Mouse (Mus musculus) testis, postnatal 10 days (tissue): ENCODE measurements around the gene 2410004P03Rik.
A peak's percentile ranks its signal among the peaks of the same experiment; 100 is the strongest.

Experiments used
- DNase-seq: peaks from one replicate; pipeline ENCODE4 v3.0.0; 2021; ENCODE audit warnings: low spot score

Gene 2410004P03Rik

DNA sequence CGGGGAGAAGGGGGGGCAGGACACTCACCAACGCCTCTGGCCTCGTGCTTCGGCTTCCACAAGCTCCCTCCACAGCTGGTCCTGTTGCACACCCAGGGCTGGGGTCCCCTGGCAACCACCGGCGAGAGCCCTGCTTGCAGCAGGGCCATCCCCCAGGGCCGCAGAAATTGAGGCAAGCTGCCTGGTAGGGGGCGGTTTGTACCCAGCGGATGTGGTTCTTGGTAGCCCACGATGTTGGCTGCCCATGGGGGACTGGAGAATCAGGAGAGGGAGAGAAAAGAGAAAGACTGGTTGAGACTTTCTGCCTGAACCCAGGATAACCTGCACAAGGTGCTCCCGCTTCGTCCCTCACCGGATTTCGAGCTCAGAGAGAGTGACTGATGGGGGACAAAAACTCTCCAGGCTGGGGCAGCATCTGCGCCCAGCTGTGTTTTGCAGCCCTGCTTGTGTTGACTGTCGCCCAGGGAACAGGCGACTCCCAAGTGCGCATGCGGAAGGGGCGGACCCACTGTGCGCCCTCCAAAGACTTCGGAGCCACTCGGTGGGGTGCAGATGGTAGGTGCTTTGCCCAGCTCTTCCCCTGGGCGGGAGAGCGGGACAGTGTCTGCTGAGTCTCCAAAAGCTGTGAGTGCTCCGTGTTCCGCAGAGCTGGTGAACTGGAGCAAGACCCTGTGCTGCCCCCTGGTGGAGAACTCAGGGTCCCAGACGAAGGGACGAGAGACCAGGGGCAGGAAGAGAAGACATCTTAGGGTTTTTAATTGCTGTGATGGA, at the start of gene 2410004P03Rik:
Gene 2410004P03Rik (minus strand): TSS at position 628 of the 771 bp plus-strand sequence.
- DNase-seq = peak; percentile 91

DNA sequence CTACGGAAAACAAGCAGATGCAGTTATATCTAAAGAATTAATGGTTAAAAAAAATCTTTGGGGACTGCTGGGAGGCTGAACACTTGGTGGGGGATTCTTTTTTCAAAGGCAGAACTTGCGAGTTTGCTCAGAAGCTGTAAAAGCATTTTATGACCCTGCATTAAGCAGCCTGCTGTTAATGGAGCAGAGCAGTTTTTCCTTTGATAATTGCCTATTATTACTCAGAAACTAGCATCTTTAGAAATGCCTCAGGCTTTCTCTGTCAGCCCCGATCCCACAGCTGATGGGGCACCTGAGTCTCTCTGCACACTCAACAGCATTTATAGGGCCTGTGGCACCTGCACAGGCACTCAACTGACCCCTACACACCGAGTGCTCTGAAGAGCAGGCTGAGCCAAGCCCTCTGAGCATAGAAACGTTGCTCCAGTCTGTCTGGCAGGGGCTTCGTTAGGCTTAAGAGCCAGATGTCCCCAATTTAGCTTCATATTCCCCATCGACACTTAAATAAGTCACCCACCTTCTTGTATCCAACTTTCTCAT, 49.7 kb upstream of the 2410004P03Rik start:
- no peak for DNase-seq

DNA sequence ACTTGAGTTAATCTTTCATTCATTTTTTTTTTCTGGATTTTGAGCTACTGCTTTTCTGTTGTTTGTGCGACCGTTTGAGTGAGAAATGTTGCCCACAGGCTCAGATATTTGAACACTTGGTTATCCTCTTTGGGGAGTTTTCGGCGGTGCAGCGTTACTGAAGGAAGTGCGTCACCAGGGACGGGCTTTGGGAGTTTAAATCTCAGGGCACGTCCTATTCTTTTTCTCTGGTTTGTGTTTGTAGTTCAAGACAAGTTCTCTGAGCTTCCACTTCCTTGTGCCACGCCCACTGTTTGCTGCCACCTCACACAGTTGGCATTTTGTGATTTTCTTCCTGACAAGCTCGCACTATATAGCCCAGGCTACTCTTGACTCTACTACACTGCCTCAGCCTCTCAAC, 47.0 kb upstream of the 2410004P03Rik start:
- no peak for DNase-seq

DNA sequence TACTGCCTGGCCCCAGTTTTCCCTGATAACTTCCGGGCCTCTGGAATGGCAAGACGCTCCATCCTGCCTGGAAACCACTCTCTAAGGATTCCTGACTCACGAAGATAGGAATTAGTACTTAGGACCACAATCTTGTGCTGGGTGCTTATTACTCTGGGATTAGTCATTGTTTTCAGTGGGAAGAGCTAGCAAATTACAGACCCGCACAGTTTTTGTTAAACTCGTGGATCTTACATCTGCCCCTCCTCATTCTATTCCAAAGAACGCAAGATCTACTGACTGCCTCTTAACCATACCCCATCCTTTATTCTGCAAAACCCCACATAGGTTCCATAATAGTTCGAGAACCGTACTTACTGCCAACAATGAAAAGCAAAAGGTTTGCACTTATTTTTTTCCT, 45.6 kb upstream of the 2410004P03Rik start:
- DNase-seq = no peak

DNA sequence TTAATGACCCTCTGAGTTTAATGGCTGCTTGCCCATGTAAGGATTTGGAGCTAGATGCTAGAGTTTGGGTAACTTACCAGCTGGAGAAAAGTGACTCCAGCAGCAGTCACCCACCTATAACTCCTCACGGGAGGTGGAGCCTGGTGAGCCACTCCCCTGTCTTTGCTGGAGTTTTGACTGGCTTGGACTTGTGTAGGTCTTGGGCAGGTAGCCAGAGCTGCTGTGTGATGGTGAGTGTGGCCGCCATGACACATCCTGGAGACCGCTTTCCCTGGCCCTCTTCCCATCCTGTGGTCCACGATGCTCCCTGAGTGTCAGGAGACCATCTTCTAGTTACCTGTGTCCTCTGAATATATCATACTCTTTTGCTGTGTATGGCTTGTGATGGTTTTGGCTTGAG, 44.2 kb upstream of the 2410004P03Rik start:
- no peak for DNase-seq

DNA sequence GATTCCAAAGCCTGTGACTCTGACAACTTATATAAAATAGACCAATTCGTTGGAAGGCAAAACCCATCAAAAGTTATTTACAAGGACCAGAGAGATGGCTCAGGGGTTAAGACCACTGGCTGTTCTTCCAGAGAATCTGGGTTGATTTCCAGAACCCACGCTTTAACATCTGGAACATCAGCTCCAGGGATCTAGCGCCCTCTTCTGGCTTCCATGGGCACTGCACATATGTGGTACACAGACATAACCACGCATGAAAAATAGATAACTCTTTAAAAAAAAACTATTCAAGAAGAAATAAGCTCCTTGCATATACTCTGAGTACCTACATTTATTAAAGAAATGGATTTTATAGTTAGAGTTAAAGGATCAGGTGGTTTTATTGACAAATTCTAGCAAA, 43.2 kb upstream of the 2410004P03Rik start:
- no peak for DNase-seq

- no peak for DNase-seq
These were observed 41.1 kb upstream of the 2410004P03Rik start for GRCm38 (mm10) chr12:17052673-17053072.

GRCm38 (mm10) chr12:17051057-17051456, 39.5 kb upstream of the 2410004P03Rik start:
- DNase-seq = no peak

GRCm38 (mm10) chr12:17049796-17050195, 38.3 kb upstream of the 2410004P03Rik start:
- no peak for DNase-seq

DNA sequence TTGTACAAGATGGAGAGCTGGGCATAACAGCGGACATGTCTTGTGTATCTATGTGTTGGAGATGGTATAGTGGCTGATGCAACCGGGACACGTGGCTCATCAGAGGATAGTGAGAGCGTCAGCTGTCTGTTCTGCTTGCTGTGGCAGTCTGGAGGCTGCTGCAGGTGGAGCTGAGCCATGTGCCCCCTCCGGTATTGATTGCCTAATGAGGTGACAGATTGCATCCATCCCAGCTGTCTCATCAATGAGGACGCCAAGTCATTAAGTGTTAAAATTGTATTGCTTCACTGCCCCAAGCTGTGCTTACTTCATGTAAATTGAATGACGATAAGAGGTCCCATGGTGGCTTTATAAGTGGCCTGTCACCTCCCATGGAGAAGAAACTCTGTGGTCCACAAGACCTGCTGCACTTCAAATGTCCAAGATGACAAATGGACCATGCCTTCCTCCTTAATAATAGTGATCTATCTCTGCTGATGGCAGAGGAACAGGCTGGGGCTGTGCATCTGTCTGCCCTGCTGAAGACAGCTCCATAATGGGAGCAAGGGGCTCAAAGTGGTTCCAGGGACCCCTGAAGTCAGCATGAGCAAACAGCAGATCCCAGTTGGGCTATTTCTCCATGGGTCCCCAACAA, 37.6 kb upstream of the 2410004P03Rik start:
- DNase-seq = no peak

DNA sequence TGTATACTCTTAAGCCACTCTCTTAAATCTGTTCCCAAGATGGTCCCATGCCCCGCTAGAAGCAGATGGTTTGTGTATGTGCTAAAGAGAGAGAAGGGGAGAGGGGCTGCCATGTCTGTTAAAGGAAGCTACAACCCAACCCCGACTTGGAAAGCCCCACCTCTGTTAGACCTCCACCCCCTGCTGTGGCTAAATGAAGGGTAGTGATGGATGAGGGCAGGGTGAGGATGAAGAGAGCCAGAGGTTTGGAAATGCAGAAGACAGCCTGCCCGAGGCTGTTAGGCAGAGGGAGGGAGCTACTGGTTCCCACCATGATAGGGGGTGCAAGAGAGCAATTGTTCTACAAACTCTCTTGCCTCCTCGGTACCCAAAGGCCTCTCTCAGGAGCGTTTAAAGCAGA, 31.8 kb upstream of the 2410004P03Rik start:
- no peak for DNase-seq

DNA sequence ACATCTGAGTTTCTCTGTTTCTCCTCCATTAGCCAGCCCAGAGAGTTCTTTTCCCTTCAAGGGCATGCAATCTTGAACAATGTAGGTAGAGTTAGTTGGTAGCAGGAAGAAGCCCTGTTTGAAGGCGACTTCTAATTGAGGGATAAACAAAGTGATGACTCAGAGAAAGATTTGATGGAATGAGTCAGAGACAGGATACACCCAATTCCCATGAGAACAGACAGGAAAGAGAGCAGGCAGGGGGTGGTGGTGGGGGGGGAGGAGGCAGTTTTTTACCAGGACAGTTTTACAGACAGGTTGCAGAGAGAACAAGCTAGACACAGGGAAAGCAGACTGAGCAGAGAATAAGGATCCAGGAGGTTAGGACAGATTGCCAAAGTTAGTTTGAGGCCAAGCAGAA, 29.0 kb upstream of the 2410004P03Rik start:
- no peak for DNase-seq

DNA sequence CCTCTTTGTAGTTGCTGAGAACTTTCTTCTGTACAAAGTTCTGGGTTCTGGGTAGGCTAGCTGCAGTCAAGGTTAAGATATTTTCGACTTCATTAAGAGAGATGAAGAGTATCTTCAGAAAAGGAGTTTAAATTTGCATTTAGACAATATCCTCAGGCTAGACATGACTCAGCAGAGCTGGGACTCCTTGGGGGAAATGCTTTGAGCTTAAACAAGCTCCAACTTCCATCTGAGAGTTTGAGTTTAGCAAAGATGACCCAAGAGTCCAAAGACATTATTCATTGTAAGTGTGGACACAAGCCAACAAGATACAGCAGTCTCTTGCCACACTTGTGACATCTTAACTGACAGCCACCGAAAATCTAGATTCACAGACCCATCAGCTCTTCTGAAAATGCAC, 27.9 kb upstream of the 2410004P03Rik start:
- DNase-seq = no peak

GRCm38 (mm10) chr12:17038246-17038645, 26.7 kb upstream of the 2410004P03Rik start:
- no peak for DNase-seq

DNA sequence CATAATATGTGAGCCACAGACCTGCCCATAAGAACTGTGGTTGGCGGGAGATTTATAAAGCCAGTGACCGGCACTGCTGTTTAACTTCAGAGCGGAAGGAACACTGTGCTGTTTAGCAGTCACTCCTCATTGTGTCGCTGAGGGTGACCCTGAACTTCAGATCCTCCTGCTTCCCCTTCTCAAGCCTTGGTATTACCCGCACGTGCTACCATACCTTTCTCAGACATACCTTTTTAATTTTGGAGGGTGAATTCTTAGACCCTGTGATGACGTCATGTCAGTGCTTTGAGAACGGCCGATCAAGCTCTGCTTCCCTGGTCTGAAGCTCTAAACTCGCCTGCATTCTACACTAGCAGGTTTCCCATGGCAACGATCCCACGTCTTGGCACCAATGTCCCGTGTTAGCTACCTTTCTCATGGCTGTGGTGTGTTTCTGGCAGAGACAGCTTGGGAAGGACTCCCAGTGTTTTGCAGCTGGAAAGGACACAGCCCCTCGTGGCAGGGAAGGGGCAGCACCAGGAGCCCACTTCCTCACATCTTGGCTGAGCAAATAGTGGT, 25.6 kb upstream of the 2410004P03Rik start:
- no peak for DNase-seq

GRCm38 (mm10) chr12:17036532-17036931, 25.0 kb upstream of the 2410004P03Rik start:
- DNase-seq = no peak

GRCm38 (mm10) chr12:17035128-17035527, 23.6 kb upstream of the 2410004P03Rik start:
- DNase-seq = peak; percentile 57

- DNase-seq = no peak
These were observed 23.1 kb upstream of the 2410004P03Rik start for GRCm38 (mm10) chr12:17034671-17035070.

DNA sequence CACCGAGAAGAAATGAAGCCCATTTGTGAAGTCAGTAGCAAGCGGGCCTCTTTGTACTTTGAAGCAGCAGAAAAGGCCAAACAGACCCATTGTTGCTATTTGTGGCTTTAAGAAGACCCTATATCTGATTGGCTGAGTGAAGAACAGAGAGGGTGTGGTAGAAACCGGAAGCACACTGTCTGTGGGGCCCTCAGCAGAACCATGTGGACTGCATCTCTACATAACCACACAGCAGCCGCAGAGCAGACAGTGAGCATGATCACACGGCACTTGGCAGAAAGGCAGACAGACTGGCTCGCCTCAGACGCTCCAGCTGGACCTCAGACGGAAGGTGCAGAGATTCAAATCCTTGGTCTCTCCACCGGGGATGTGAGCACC, 21.9 kb upstream of the 2410004P03Rik start:
- no peak for DNase-seq

DNA sequence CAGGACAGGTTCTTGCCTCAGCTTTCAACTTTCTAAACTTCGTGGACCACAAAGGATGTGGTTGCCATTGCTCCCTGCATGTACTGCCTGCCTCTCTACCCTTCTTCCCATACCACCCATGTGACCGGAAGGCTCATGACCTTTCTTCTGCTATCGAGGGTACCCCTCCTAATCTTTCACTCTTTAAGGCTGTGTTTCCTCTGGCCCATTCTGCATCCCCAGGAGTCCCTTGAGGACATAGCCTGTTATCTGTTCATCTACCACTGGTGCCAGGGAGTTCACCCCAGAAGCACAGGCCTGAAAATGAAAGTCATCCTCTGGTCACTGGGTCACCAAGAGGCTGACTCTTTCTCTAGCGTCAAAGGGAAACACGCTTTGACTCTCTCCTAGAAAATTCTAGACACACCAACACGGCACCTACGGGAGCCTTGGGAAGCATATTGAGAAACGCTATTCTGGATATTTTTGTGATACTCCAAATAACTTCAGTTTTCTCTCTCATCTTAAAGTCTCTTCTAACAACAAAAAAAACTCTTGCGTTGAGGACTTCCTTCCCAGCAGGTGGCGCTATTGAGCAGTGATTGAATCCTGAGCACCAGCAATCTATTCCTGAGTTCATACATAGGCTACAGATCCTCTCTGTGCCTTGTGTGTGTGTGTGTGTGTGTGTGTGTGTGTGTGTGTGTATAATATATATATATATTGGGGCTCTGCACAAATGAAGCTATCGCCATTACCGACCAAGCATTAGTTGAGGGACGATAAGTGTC, 21.4 kb upstream of the 2410004P03Rik start:
- DNase-seq = peak; percentile 92

GRCm38 (mm10) chr12:17024554-17025110, 13.1 kb upstream of the 2410004P03Rik start:
- DNase-seq = no peak

GRCm38 (mm10) chr12:17022145-17022544, 10.6 kb upstream of the 2410004P03Rik start:
- DNase-seq = no peak
